Mouse (Mus musculus) monocyte, adult 2 months (primary cell): Measurements from ENCODE around the gene Dnmt3l.
A peak's percentile ranks its signal among the peaks of the same experiment; 100 is the strongest.

Experiments
- DNase-seq, 2 experiments: peaks; one replicate each; pipeline ENCODE4 v3.0.0; 2022; ENCODE audit warnings: low spot score in 2 of 2, low read depth in 1 of 2

Gene Dnmt3l

GRCm38 (mm10) chr10:78031987-78032386 is 9.8 kb upstream of the Dnmt3l start:
- DNase-seq, result peak in 1 of 2 experiments; percentile 23

GRCm38 (mm10) chr10:78037139-78037538 is 4.6 kb upstream of the Dnmt3l start:
- no peak for DNase-seq

- no peak for DNase-seq
Observed at GRCm38 (mm10) chr10:78042096-78042495, 349 bp downstream of the Dnmt3l start.

GRCm38 (mm10) chr10:78042697-78043405 is 1.1 kb downstream of the Dnmt3l start:
- no peak for DNase-seq

- peak in 1 of 2 experiments; percentile 46 for DNase-seq
Observed at GRCm38 (mm10) chr10:78043406-78043836, 1.7 kb downstream of the Dnmt3l start, which contains the start of gene Aire. Gene Aire (minus strand): TSS chr10:78043610.

GRCm38 (mm10) chr10:78044531-78044930 is 2.8 kb downstream of the Dnmt3l start:
- no peak for DNase-seq

GRCm38 (mm10) chr10:78046388-78046787 is 4.6 kb downstream of the Dnmt3l start:
- no peak for DNase-seq

GRCm38 (mm10) chr10:78048061-78048730 is 6.4 kb downstream of the Dnmt3l start:
- no peak for DNase-seq

- DNase-seq, result no peak
Observed at GRCm38 (mm10) chr10:78049519-78050035, 7.8 kb downstream of the Dnmt3l start.

GRCm38 (mm10) chr10:78054633-78055565 is 13.2 kb downstream of the Dnmt3l start:
- DNase-seq, result no peak

- no peak for DNase-seq
Observed at GRCm38 (mm10) chr10:78057056-78057455, 15.3 kb downstream of the Dnmt3l start.

- DNase-seq, result no peak
Observed at GRCm38 (mm10) chr10:78063122-78063521, 21.4 kb downstream of the Dnmt3l start.

GRCm38 (mm10) chr10:78067226-78067625 is 25.5 kb downstream of the Dnmt3l start:
- no peak for DNase-seq

GRCm38 (mm10) chr10:78068541-78068940 is 26.8 kb downstream of the Dnmt3l start:
- DNase-seq, result no peak

GRCm38 (mm10) chr10:78069101-78070011 is 27.6 kb downstream of the Dnmt3l start, which contains the start of gene Icosl:
Gene Icosl (plus strand): TSS chr10:78069302.
- peak; percentile 21 to 56 for DNase-seq

GRCm38 (mm10) chr10:78074151-78074550 is 32.4 kb downstream of the Dnmt3l start:
- no peak for DNase-seq

GRCm38 (mm10) chr10:78074977-78075376 is 33.2 kb downstream of the Dnmt3l start:
- DNase-seq, result no peak

GRCm38 (mm10) chr10:78077862-78078261 is 36.1 kb downstream of the Dnmt3l start:
- DNase-seq, result no peak

- DNase-seq, result no peak
Observed at GRCm38 (mm10) chr10:78078276-78078675, 36.5 kb downstream of the Dnmt3l start.
